Mouse (Mus musculus) neural tube, embryonic 14.5 days (tissue): ENCODE measurements at regions not wholly inside any gene's neighbourhood (a gene's known extent, or its start where the extent isn't known, plus 50 kb on each side); places are given as distances from the start of the nearest gene placed in this dataset.

Experiments
- ATAC-seq: fragments of 200-750 bp; cut with Nextera tagmentation; 2 replicates; pipeline ENCODE4 v1.8.0; 2017; ENCODE audit warnings: low read depth, mild to moderate bottlenecking, moderate TSS enrichment, moderate library complexity
- H3K27ac ChIP-seq: fragments of 300-500 bp; sonication (generic); 2 replicates; pipeline ENCODE4 v1.5.1; 2014; ENCODE audit warnings: low read depth, mild to moderate bottlenecking, control low read depth, low read length, moderate library complexity, mixed read lengths
- H3K27me3 ChIP-seq: fragments of 300-500 bp; sonication (generic); 2 replicates; pipeline ENCODE4 v1.6.1; 2014; ENCODE audit warnings: low read length; ENCODE audit not compliant: control insufficient read depth, insufficient read depth
- H3K36me3 ChIP-seq: fragments of 300-500 bp; sonication (generic); 2 replicates; pipeline ENCODE4 v1.6.1; 2014; ENCODE audit warnings: low read length, mixed read lengths; ENCODE audit not compliant: control insufficient read depth, insufficient read depth
- H3K4me1 ChIP-seq: fragments of 300-500 bp; sonication (generic); 2 replicates; pipeline ENCODE4 v1.6.1; 2014; ENCODE audit warnings: low read length; ENCODE audit not compliant: control insufficient read depth, insufficient read depth
- H3K4me2 ChIP-seq: fragments of 300-500 bp; sonication (generic); 2 replicates; pipeline ENCODE4 v1.6.1; 2014; ENCODE audit warnings: mild to moderate bottlenecking, low read depth, low read length, control low read depth
- H3K4me3 ChIP-seq: fragments of 300-500 bp; sonication (generic); 2 replicates; pipeline ENCODE4 v1.5.1; 2014; ENCODE audit warnings: low read depth, low read length, control low read depth, mixed read lengths
- H3K9ac ChIP-seq: fragments of 300-500 bp; sonication (generic); replicated peaks from 2 replicates; pipeline ENCODE4 v1.6.1; 2014; ENCODE audit warnings: low read depth, mild to moderate bottlenecking, control low read depth, low read length, mixed read lengths
- H3K9me3 ChIP-seq: fragments of 300-500 bp; sonication (generic); 2 replicates; pipeline ENCODE4 v1.6.1; 2016; ENCODE audit warnings: low read length; ENCODE audit not compliant: control insufficient read depth
- WGBS: fragments of 180-500 bp; shearing (Covaris S2); extraction: QIAGEN DNeasy Blood & Tissue Kit; methylation state at CpG from one replicate; pipeline ENCODE4 v1.1.7; 2014; 5-methylcytosine and 5-hydroxymethylcytosine counted together

GRCm38 (mm10) chr2:21048226-21048625, 79.5 kb upstream of the Arhgap21 start:
- Histone ChIP-seq H3K9me3 (no peaks in the 10 kb centered on the region), H3K4me2 (no peak overlapping the region), H3K27ac (no peak overlapping the region), H3K4me3 (no peak overlapping the region), H3K4me1 (no peaks in the 10 kb centered on the region), H3K36me3 (no peaks in the 10 kb centered on the region), H3K9ac (no peak overlapping the region), H3K27me3 (no peaks in the 10 kb centered on the region)
- WGBS = 79% methylated on average over 6 of the region's 6 CpGs
- no peak for ATAC-seq

- Histone ChIP-seq H3K27ac (no peak overlapping the region), H3K4me1 (no peaks in the 10 kb centered on the region), H3K4me3 (no peak overlapping the region), H3K4me2 (no peak overlapping the region), H3K27me3 (no peaks in the 10 kb centered on the region), H3K9ac (no peak overlapping the region), H3K36me3 (no peaks in the 10 kb centered on the region), H3K9me3 (no peaks in the 10 kb centered on the region)
- ATAC-seq = no peak
- WGBS = 30% methylated on average over 9 of the region's 9 CpGs
These were observed 77.9 kb upstream of the Arhgap21 start for GRCm38 (mm10) chr2:21046503-21047116.

GRCm38 (mm10) chr2:21044781-21045180, 76.1 kb upstream of the Arhgap21 start:
- H3K4me2 ChIP-seq = no peak overlapping the region
- no peaks in the 10 kb centered on the region for H3K27me3 ChIP-seq
- no peaks in the 10 kb centered on the region for H3K36me3 ChIP-seq
- H3K4me1 ChIP-seq = no peaks in the 10 kb centered on the region
- H3K9me3 ChIP-seq = no peaks in the 10 kb centered on the region
- ATAC-seq = no peak
- H3K9ac ChIP-seq = no peak overlapping the region
- WGBS = 90% methylated on average over 7 of the region's 7 CpGs
- H3K27ac ChIP-seq = no peak overlapping the region
- H3K4me3 ChIP-seq = no peak overlapping the region

GRCm38 (mm10) chr2:21044007-21044406, 75.3 kb upstream of the Arhgap21 start:
- Histone ChIP-seq H3K27me3 (no peaks in the 10 kb centered on the region), H3K36me3 (no peaks in the 10 kb centered on the region), H3K9ac (no peak overlapping the region), H3K4me2 (no peak overlapping the region), H3K9me3 (no peaks in the 10 kb centered on the region), H3K27ac (peak overlapping the region; percentile 57; the same call in 1 of the 2 replicates), H3K4me3 (no peak overlapping the region), H3K4me1 (no peaks in the 10 kb centered on the region)
- peak; percentile 71; the same call in 1 of the 2 replicates for ATAC-seq
- 14% methylated on average over 7 of the region's 7 CpGs for WGBS

GRCm38 (mm10) chr2:21043302-21043701, 74.6 kb upstream of the Arhgap21 start:
- H3K9ac ChIP-seq = no peak overlapping the region
- 24% methylated on average over 4 of the region's 4 CpGs for WGBS
- no peaks in the 10 kb centered on the region for H3K36me3 ChIP-seq
- no peak overlapping the region for H3K4me3 ChIP-seq
- no peak overlapping the region for H3K4me2 ChIP-seq
- H3K9me3 ChIP-seq = no peaks in the 10 kb centered on the region
- ATAC-seq = no peak
- H3K4me1 ChIP-seq = no peaks in the 10 kb centered on the region
- H3K27ac ChIP-seq = no peak overlapping the region
- no peaks in the 10 kb centered on the region for H3K27me3 ChIP-seq

- Histone ChIP-seq H3K4me2 (no peak overlapping the region), H3K4me1 (0 out of 2 replicates have a peak, but pooled peaks cover 3% of the 10 kb centered on the region), H3K9me3 (no peaks in the 10 kb centered on the region), H3K4me3 (no peak overlapping the region), H3K36me3 (no peaks in the 10 kb centered on the region), H3K27ac (no peak overlapping the region), H3K9ac (no peak overlapping the region), H3K27me3 (no peaks in the 10 kb centered on the region)
- WGBS = 81% methylated on average over 3 of the region's 3 CpGs
- no peak for ATAC-seq
These were observed 68.9 kb upstream of the Arhgap21 start for GRCm38 (mm10) chr2:21037607-21038006.

- H3K9ac ChIP-seq = no peak overlapping the region
- H3K4me1 ChIP-seq = 0 out of 2 replicates have a peak, but pooled peaks cover 3% of the 10 kb centered on the region
- H3K9me3 ChIP-seq = no peaks in the 10 kb centered on the region
- H3K27ac ChIP-seq = no peak overlapping the region
- no peak overlapping the region for H3K4me3 ChIP-seq
- H3K36me3 ChIP-seq = no peaks in the 10 kb centered on the region
- H3K27me3 ChIP-seq = no peaks in the 10 kb centered on the region
- no peak overlapping the region for H3K4me2 ChIP-seq
- 56% methylated on average over 8 of the region's 8 CpGs for WGBS
- no peak for ATAC-seq
These were observed 68.5 kb upstream of the Arhgap21 start for GRCm38 (mm10) chr2:21037181-21037580.

GRCm38 (mm10) chr2:21035884-21036648, 67.4 kb upstream of the Arhgap21 start:
- no peak for ATAC-seq
- H3K9me3 ChIP-seq = no peaks in the 10 kb centered on the region

GRCm38 (mm10) chr2:21034651-21035050, 66.0 kb upstream of the Arhgap21 start:
- no peak for ATAC-seq
- 63% methylated on average over 8 of the region's 8 CpGs for WGBS
- Histone ChIP-seq H3K4me2 (no peak overlapping the region), H3K27me3 (no peaks in the 10 kb centered on the region), H3K9me3 (no peaks in the 10 kb centered on the region), H3K9ac (no peak overlapping the region), H3K4me1 (0 out of 2 replicates have a peak, but pooled peaks cover 3% of the 10 kb centered on the region), H3K27ac (no peak overlapping the region), H3K4me3 (no peak overlapping the region), H3K36me3 (no peaks in the 10 kb centered on the region)

More at GRCm38 (mm10) chr2:21035884-21036648, 67.4 kb upstream of the Arhgap21 start:
- H3K9ac ChIP-seq = no peak overlapping the region
- H3K4me3 ChIP-seq = no peak overlapping the region
- 0 out of 2 replicates have a peak, but pooled peaks cover 3% of the 10 kb centered on the region for H3K4me1 ChIP-seq
- no peak overlapping the region for H3K4me2 ChIP-seq
- H3K36me3 ChIP-seq = no peaks in the 10 kb centered on the region
- WGBS = 86% methylated on average over 5 of the region's 5 CpGs
- no peaks in the 10 kb centered on the region for H3K27me3 ChIP-seq
- no peak overlapping the region for H3K27ac ChIP-seq
